Mouse (Mus musculus) stomach, postnatal 0 days (tissue): ENCODE data around the gene Pold1.

Source experiments
- CTCF ChIP-seq: IDR thresholded peaks from 2 replicates; pipeline ENCODE4 v1.5.1; 2016; ENCODE audit warnings: antibody characterized with exemption, low read depth, mild to moderate bottlenecking, moderate library complexity
- EP300 ChIP-seq: optimal IDR thresholded peaks from 2 replicates; pipeline ENCODE3; 2016; ENCODE audit warnings: antibody characterized with exemption

DNA sequence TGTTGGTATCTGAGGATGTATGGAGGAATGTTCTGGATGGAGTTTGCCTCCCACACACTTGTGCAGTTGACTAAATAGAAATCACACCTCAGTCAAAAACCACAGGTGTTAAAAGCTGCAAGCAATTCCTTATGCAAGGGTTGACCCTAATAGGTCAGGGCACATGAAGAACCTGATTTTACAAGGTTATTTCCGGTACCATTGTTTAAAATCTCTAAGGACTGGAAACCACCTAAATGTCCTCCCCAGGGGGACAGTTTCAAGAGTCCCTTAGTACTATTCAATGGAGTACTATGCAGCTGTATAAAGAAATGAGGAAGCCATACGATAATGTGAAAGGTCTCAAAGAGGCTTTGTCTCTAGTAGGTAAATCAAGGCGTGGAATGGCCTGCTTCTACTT, 2.4 kb downstream of the Pold1 start:
- TF ChIP-seq CTCF (no peak), EP300 (no peak)
